Mouse (Mus musculus) embryonic facial prominence, embryonic 12.5 days (tissue): ENCODE results near the gene Mfsd2b. TPM values are rescaled to one million over a fixed set of nuclear protein-coding genes. Genes with fewer than 3 reads are reported as not detected.

Experiments
- polyA plus RNA-seq: library from polyadenylated mRNA; unstranded; fragments of >200 nt; fragmentation: Nextera tagmentation; extraction: Ambion mirVana; gene quantifications from 2 replicates; pipeline ENCODE4 v1.2.1, GENCODE M21; 2016

Mfsd2b gene
- polyA plus RNA-seq, 1 experiment from 2014 or later: 2.9 TPM

Other genes with a start within 250 kb of the Mfsd2b start
- gene Fam228a, start 135.9 kb downstream of the Mfsd2b start, polyA plus RNA-seq: 0.47 and 0.80 TPM in 2 replicates
- gene Pfn4, start 105.3 kb downstream of the Mfsd2b start, polyA plus RNA-seq: 4.6 and 5.0 TPM in 2 replicates
- 2.6 and 5.0 TPM in 2 replicates for gene Fam228b, start 105.1 kb downstream of the Mfsd2b start, polyA plus RNA-seq
- gene Sf3b6, start 56.8 kb downstream of the Mfsd2b start, polyA plus RNA-seq: 296 and 314 TPM in 2 replicates
- gene Fkbp1b, start 32.8 kb downstream of the Mfsd2b start, polyA plus RNA-seq: 16.6 and 24.4 TPM in 2 replicates
- 24.4 and 26.6 TPM in 2 replicates for gene Wdcp, start 31.1 kb downstream of the Mfsd2b start, polyA plus RNA-seq
- gene Ubxn2a, start 33.3 kb upstream of the Mfsd2b start, polyA plus RNA-seq: 27.3 and 28.1 TPM in 2 replicates
- 22.3 and 23.0 TPM in 2 replicates for gene Atad2b, start 43.0 kb upstream of the Mfsd2b start, polyA plus RNA-seq